Mouse (Mus musculus): ENCODE results near the gene 1700029J07Rik.
A peak's percentile ranks its signal among the peaks of the same experiment; 100 is the strongest.

Gene 1700029J07Rik

GRCm38 (mm10) chr8:45946283-45946682 is 28.8 kb downstream of the 1700029J07Rik start:
- no peak for DNase-seq

DNA sequence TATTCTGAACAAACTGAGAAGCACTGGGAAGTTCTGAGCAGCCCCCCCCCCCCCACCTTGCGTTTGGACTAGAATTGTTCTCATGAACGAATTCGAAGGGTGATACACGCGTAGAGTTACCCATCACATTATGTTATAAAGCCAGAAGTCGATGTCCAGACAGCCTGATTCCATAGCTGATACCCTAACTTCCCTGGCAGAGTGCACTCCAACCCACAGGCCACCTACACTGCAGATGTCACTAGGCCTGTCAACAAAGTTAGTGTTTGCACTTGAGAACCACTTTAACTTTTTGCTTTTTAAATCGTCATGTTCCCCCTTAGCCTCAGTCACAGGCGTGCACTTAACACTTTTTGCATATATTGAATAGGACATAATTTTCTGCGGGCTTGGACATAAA is 38.1 kb downstream of the 1700029J07Rik start:
- DNase-seq = no peak

GRCm38 (mm10) chr8:45934582-45935014 is 40.5 kb downstream of the 1700029J07Rik start, which contains the start of gene Ccdc110:
Gene Ccdc110 (plus strand): TSS chr8:45934619.
- peak; percentile 94 for DNase-seq

- DNase-seq = no peak
Observed at GRCm38 (mm10) chr8:45922116-45922515, 52.9 kb downstream of the 1700029J07Rik start.

- DNase-seq = no peak
Observed at GRCm38 (mm10) chr8:45920392-45920791, 54.7 kb downstream of the 1700029J07Rik start.

DNA sequence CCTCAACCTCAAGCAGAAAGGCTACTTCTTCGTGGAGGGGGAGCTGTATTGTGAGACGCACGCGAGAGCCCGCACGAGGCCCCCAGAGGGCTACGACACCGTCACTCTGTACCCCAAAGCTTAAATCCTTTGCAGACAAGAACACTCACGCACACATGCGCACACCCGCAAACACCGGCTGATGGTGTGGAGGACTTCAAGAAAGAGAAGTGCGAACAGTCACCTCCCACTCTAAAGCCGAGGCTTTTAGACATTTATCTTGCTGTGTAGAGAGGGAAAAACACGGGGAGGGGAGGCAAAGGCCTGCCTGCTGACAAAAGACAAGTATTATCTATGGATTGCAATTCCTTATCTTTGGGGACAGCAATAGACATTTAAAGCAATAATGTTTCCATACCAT is 56.2 kb downstream of the 1700029J07Rik start:
- no peak for DNase-seq

DNA sequence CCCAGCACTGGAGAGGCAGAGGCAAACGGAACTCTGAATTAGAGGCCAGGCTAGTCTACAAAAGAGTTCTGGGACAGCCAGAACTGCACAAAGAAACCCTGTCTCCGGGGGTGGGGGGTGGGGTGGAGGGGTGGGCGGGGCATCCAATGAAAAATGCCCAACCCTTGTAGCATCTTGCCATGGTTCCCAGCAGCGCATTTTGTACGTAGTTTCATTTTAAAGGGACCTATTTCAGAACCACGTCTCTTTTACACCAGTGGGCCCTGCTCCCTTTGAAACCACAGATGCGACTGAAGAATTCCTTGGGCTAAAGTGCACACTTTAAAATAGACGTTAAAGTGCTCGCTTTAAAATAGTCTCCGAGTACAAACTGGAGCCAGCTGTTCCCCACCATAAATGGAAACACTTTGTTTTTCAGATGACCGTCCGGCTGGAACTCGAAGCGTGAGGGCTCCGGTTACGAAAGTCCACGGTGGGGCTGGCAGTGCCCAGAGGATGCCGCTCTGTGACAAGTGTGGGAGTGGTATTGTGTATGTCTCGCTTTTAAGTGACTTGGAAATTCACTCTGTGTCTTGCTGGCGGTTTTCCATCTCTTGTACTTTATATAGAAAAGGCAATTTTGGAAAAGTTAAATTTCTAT is 57.9 kb downstream of the 1700029J07Rik start:
- peak; percentile 19 for DNase-seq

DNA sequence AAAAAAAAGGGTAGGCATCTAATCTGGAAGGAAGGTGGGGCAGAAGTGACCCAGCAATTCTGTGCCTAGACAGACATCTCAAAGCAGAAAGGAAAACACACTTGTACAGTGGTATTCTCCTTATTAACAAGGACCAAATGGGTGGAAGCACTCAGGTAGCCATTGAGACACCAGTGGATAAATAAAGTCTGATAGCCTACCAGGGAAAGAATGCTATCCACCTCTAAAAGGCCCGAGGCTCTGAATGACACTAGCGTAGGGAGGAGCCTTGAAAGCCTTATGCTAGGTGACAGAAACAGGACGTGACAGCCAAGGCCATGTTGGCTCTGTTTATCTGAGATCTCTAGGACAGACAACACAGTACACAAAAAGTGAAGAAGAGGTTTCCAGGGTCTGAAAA is 58.6 kb downstream of the 1700029J07Rik start:
- DNase-seq = no peak

DNA sequence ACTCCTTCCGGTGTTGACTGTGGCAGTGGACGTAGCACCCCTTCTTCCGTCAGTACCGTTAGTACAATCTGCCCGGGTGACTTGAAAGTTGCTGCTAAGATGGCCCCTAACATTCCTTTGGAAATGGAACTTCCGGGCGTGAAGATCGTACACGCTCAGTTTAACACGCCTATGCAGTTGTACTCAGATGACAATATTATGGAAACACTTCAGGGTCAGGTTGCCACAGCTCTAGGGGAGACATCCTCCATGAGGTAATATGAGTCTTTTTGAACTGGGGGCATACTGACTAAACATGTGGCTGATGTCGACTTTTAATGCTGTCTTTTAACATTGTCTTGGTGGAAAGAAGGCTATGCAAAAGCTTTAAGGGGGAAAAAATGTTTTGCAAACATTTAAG is 61.3 kb downstream of the 1700029J07Rik start:
- DNase-seq = no peak

DNA sequence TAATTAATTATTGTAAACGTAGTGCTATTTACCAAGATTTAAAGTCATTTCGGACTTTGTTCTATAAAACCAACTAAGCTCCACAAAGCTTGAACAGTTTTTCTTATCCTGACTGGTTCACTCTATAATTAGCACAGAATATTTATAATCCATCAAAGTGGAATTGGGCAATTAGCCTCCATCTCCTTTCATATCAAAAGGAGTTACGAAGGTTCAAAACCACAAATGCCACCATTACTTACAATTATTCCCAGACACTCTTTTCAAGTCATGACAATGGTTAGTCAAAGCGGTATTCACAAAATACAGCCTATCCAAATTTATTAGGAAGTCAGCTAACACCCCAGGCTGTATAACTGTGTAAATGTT is 68.8 kb downstream of the 1700029J07Rik start:
- no peak for DNase-seq

GRCm38 (mm10) chr8:45905591-45906250 is 69.3 kb downstream of the 1700029J07Rik start:
- DNase-seq = no peak

DNA sequence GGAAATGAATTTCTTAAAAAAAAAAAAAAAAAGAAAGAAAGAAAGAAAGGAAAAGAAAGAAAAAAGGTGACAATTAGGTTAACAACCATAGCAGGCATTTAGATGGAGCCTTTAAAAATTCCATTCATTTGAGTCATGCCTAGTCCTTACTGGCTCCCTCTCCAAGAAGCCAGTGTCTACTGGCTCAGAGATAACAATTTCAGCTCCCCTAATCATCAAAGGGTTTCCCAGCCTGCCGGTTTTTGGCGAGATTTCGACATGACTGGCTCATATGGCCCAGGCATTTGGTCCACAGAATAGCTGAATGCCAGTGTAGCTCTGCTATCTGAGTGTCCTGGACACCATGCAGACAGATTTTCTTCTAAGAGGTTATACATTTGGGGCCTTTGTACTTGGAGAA is 71.4 kb downstream of the 1700029J07Rik start:
- peak; percentile 11 for DNase-seq
